Mouse (Mus musculus): ENCODE results near the gene Shmt2. TPM values are rescaled to one million over a fixed set of nuclear protein-coding genes. Genes with fewer than 3 reads are reported as not detected.

Gene Shmt2
- polyA plus RNA-seq, 1 experiment from 2014 or later = 45.0 TPM

DNA sequence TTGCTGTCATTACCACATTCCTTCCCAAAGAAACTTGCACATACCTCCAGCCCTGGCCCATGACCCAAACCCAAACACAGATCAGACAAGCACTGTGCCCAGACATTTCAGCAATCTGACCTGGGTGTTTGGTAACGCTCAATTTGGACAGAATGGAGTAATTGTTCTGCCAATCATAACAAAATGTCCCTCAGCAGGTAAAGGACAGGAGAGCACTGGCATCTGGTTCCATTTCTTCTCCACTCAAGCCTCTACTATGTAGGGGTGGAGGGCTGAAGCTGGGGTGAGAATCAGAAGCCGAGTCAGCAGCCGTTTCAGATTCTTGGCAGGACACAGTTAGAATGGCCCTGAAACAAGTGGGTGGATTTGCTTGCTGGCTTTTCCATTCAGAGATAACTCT is 30.1 kb downstream of the Shmt2 start:
- Histone ChIP-seq H3K9ac (ENCODE audit: low read depth, low read length) (no peak overlapping the region), H3K9me3 (replicated peaks; ENCODE audit: control insufficient read depth, low read length, poor library complexity, severe bottlenecking) (no peaks in the 10 kb centered on the region), H3K4me1 (ENCODE audit: control insufficient read depth, insufficient read depth, low read length) (peaks cover 4% of the 10 kb centered on the region; the same call in 1 of the 2 replicates), H3K4me3 (ENCODE audit: low read depth, low read length) (no peak overlapping the region), H3K4me2 (ENCODE audit: low read length) (no peak overlapping the region), H3K36me3 (ENCODE audit: control insufficient read depth, insufficient read depth, low read length) (peaks cover 25% of the 10 kb centered on the region), H3K27me3 (ENCODE audit: control insufficient read depth, insufficient read depth, low read depth, low read length) (no peaks in the 10 kb centered on the region), H3K27ac (ENCODE audit: low read length) (no peak overlapping the region)
- ATAC-seq = no peak
- 91% methylated on average over 3 of the region's 3 CpGs for WGBS

DNA sequence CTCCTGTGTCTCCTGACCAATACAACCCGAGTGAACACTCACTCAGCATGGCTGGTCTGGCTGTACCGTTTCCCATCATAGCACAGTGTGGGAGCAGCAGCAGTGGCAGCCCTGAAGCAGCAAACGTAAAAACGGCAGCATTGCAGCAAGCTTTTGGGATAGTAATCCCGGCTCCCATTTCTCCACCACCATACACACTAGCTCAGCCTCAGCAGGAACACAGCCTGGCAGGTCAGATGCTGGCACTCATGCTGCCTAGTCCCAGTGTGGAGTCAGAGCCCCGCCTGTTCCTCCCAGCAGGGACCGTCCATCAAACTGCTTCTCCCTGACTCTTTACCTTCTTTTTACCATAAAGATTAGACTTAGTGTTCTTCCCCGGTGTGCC is 31.1 kb downstream of the Shmt2 start:
- Histone ChIP-seq H3K27ac (ENCODE audit: low read length) (peak overlapping the region; percentile 63), H3K36me3 (ENCODE audit: control insufficient read depth, insufficient read depth, low read length) (peaks cover 21% of the 10 kb centered on the region), H3K9ac (ENCODE audit: low read depth, low read length) (no peak overlapping the region), H3K4me1 (ENCODE audit: control insufficient read depth, insufficient read depth, low read length) (peaks cover 4% of the 10 kb centered on the region; the same call in 1 of the 2 replicates), H3K27me3 (ENCODE audit: control insufficient read depth, insufficient read depth, low read depth, low read length) (no peaks in the 10 kb centered on the region), H3K4me3 (ENCODE audit: low read depth, low read length) (no peak overlapping the region), H3K9me3 (replicated peaks; ENCODE audit: control insufficient read depth, low read length, poor library complexity, severe bottlenecking) (no peaks in the 10 kb centered on the region), H3K4me2 (ENCODE audit: low read length) (no peak overlapping the region)
- WGBS = 54% methylated on average over 8 of the region's 8 CpGs
- no peak for ATAC-seq

DNA sequence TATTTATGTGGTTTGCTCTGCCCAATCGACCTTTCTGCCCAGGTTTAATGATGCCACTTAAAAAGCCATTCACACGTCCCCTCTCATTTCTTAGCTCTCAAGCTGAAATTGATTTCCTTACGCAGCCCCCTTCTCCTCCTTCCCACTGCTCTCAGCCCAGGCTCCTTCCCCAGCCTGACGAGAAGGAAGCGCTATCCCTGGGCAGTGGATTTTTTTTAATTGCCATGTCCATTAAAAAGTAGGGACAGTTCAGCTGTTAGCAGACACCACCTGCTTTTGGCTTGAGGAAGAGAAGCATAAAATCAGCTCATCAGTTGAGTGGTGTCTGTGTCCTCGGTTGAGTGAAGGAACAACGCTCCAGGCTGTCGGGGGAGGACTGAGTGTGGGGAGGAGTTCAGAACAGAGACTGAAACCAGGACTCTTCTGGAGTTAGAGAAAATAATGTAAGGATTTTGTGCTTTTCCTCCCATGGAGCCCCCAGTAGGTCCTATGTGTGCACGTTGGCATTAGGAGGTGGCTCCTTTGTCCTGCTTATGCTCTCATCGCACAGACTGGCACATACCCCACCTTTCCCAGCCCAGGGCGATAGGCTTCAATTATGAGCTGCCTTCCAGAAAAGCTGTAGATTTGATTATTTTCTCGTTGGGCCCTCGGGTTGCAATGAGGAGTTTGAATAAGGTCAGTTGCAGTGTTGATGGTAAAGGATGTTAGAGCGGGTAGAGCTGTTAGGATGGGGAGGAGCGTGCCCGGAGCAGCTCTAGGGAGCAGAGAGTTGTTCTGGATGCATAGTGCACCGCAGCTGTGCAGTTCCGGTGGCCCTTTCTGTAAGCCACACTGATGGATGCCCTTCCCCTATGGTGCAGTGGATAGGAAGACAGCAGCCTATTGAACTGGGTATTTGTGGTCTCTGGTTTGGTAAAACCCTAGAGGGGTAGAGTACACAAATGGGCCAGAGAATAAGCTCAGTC is 31.8 kb downstream of the Shmt2 start:
- Histone ChIP-seq H3K27me3 (ENCODE audit: control insufficient read depth, insufficient read depth, low read depth, low read length) (no peaks in the 10 kb centered on the region), H3K36me3 (ENCODE audit: control insufficient read depth, insufficient read depth, low read length) (peaks cover 19% of the 10 kb centered on the region), H3K4me2 (ENCODE audit: low read length) (no peak overlapping the region), H3K27ac (ENCODE audit: low read length) (peak overlapping the region; percentile 63), H3K4me3 (ENCODE audit: low read depth, low read length) (no peak overlapping the region), H3K9me3 (replicated peaks; ENCODE audit: control insufficient read depth, low read length, poor library complexity, severe bottlenecking) (no peaks in the 10 kb centered on the region), H3K4me1 (ENCODE audit: control insufficient read depth, insufficient read depth, low read length) (peaks cover 4% of the 10 kb centered on the region; the same call in 1 of the 2 replicates), H3K9ac (ENCODE audit: low read depth, low read length) (0 out of 2 replicates have a peak overlapping the region, but pooled peaks have one; percentile 26)
- 0 out of 2 replicates have a peak, but pooled peaks have one; percentile 48 for ATAC-seq
- WGBS = 70% methylated on average over 18 of the region's 18 CpGs

DNA sequence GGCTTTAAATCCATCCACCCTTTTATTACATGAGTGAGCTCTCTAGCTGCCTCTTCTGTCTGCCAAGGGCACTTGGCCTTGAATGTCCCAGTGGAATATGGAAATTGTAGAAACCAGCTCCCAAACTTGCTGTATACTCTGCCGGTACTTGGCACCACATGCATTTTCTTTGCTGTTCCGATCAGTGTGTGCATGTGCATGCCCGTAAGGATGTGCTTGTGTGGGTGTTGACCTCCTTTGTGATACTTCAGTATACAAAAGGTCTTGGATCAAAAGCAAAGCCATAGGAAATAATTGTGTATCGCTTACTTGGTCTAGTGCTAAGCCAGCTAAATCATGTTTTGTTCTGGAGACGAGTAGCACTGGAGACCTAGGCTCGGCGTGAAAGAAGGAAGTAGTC is 33.4 kb downstream of the Shmt2 start:
- Histone ChIP-seq H3K27ac (ENCODE audit: low read length) (no peak overlapping the region), H3K4me3 (ENCODE audit: low read depth, low read length) (no peak overlapping the region), H3K27me3 (ENCODE audit: control insufficient read depth, insufficient read depth, low read depth, low read length) (no peaks in the 10 kb centered on the region), H3K9ac (ENCODE audit: low read depth, low read length) (no peak overlapping the region), H3K36me3 (ENCODE audit: control insufficient read depth, insufficient read depth, low read length) (peaks cover 13% of the 10 kb centered on the region; the same call in 1 of the 2 replicates), H3K4me1 (ENCODE audit: control insufficient read depth, insufficient read depth, low read length) (peaks cover 4% of the 10 kb centered on the region; the same call in 1 of the 2 replicates), H3K4me2 (ENCODE audit: low read length) (no peak overlapping the region), H3K9me3 (replicated peaks; ENCODE audit: control insufficient read depth, low read length, poor library complexity, severe bottlenecking) (no peaks in the 10 kb centered on the region)
- WGBS = 90% methylated on average over 7 of the region's 7 CpGs
- ATAC-seq = no peak

DNA sequence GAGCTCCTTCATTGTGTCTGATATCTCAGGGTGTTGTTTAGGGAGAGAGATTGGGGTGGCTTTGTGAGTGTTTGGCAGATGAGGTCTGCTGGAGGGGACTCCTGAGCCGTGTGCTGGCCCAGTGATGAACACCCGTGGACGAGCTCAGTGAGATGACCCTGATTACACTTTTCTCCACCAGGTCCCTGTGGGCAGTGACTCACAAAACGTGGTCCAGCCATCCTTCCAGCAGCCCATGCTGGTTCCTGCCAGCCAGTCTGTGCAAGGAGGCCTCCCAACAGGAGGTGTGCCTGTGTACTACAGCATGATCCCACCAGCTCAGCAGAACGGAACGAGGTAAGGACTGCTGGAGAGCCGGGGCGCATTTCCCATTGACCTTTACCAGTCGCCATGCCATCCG is 37.0 kb downstream of the Shmt2 start:
- ATAC-seq = no peak
- no peaks in the 10 kb centered on the region; the same call in 1 of the 2 replicates for H3K4me1 ChIP-seq (ENCODE audit: control insufficient read depth, insufficient read depth, low read length)
- no peak overlapping the region for H3K27ac ChIP-seq (ENCODE audit: low read length)
- WGBS = 91% methylated on average over 10 of the region's 10 CpGs
- H3K27me3 ChIP-seq (ENCODE audit: control insufficient read depth, insufficient read depth, low read depth, low read length) = no peaks in the 10 kb centered on the region
- H3K9ac ChIP-seq (ENCODE audit: low read depth, low read length) = no peak overlapping the region
- H3K9me3 ChIP-seq (replicated peaks; ENCODE audit: control insufficient read depth, low read length, poor library complexity, severe bottlenecking) = no peaks in the 10 kb centered on the region
- H3K4me3 ChIP-seq (ENCODE audit: low read depth, low read length) = no peak overlapping the region
- H3K4me2 ChIP-seq (ENCODE audit: low read length) = no peak overlapping the region
- peaks cover 11% of the 10 kb centered on the region for H3K36me3 ChIP-seq (ENCODE audit: control insufficient read depth, insufficient read depth, low read length)

DNA sequence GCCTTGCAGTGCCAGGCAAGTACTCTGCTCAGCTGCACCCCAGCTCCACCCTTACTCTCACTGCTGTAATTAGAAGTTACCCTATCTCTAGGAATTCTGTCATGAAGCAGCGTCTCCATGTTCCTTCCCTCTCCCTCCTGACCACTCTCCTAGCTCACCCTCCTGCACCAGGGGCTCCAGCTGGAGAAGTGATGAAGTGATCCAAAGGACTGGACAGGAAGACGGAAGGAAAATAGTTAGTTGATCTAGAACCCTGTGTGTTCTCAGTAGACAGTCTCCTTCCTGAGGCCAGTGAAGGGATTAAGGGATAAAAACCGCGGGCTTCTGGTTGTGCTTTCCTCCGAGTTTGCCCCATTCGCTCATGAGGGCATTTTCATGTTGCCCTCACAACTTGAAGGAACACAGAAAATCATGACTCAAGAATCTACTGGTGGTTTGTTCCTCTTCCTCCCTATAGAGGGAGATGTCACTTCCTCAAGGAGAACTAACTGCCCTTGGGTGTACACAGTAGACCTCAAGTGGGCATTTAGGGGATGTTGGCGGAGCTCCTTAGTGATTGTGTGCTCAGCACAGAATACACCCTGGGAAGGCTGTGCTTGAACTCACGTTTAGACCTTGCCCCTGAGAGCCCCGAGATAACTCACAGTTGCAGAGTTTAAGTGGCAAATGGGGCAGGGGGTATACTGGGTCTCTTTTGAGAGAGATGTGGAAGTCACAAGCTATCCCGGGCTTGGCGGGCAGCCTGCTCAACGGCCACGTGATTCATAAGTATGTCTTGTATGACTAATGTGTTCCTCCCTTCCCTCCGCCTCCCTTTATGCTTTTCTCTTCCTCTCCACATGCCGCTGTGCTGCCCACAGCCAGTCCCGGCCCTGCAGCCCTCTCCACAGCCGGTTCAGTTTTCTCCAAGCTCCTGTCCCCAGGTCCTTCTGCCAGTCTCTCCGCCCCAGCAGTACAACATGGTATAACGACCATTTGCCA is 41.1 kb downstream of the Shmt2 start:
- ATAC-seq = no peak
- 88% methylated on average over 19 of the region's 19 CpGs for whole genome bisulfite sequencing
- no peaks in the 10 kb centered on the region for H3K4me1 ChIP-seq (ENCODE audit: control insufficient read depth, insufficient read depth, low read length)
- H3K27me3 ChIP-seq (ENCODE audit: control insufficient read depth, insufficient read depth, low read depth, low read length) = no peaks in the 10 kb centered on the region
- no peak overlapping the region for H3K4me3 ChIP-seq (ENCODE audit: low read depth, low read length)
- no peaks in the 10 kb centered on the region for H3K9me3 ChIP-seq (replicated peaks; ENCODE audit: control insufficient read depth, low read length, poor library complexity, severe bottlenecking)
- H3K4me2 ChIP-seq (ENCODE audit: low read length) = no peak overlapping the region
- no peak overlapping the region for H3K27ac ChIP-seq (ENCODE audit: low read length)
- H3K9ac ChIP-seq (ENCODE audit: low read depth, low read length) = no peak overlapping the region
- peaks cover 15% of the 10 kb centered on the region for H3K36me3 ChIP-seq (ENCODE audit: control insufficient read depth, insufficient read depth, low read length)

DNA sequence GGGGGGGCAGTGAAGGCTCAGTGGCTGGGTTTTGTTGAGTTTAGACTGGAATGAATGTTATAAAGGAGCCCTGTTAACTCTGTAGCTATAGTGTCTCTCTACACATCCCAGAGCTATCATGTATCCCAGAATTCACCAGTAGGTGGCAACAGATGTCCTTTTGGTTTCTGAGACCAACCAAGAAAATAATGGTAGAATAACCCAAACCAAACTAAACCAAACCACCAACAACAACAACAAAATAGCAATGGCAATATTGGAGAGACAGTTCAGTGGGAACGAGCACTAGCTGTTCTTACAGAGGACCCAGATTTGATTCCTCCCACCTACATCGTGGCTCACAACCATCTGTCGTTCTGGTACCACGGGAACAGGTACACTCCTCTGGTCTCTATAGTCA is 43.1 kb downstream of the Shmt2 start:
- ATAC-seq = peak; percentile 32; the same call in 1 of the 2 replicates
- Histone ChIP-seq H3K4me1 (ENCODE audit: control insufficient read depth, insufficient read depth, low read length) (no peaks in the 10 kb centered on the region), H3K9ac (ENCODE audit: low read depth, low read length) (no peak overlapping the region), H3K4me2 (ENCODE audit: low read length) (no peak overlapping the region), H3K27ac (ENCODE audit: low read length) (no peak overlapping the region), H3K36me3 (ENCODE audit: control insufficient read depth, insufficient read depth, low read length) (peaks cover 16% of the 10 kb centered on the region), H3K9me3 (replicated peaks; ENCODE audit: control insufficient read depth, low read length, poor library complexity, severe bottlenecking) (no peaks in the 10 kb centered on the region), H3K27me3 (ENCODE audit: control insufficient read depth, insufficient read depth, low read depth, low read length) (no peaks in the 10 kb centered on the region), H3K4me3 (ENCODE audit: low read depth, low read length) (no peak overlapping the region)
- WGBS = 96% methylated on average over 4 of the region's 4 CpGs

DNA sequence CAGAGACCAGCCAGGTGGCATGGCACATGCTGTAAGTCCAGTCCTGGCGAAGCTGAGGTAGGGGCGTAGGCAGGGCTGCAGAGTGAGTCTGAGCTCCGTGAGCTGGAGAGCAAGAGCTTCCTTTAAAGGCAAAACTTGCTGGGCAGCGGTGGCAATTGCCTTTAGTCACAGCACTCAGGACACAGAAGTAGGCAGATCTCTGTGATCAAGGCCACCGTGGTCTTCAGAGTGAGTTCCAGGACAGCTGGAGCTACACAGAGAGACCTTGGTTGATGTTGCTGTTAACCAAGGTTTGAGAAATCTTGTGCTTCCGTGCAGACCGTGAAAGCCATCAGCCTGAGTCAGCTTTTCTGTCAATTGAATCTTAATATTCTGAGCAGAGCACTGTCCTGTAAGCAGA is 44.9 kb downstream of the Shmt2 start:
- ATAC-seq = no peak
- no peak overlapping the region for H3K27ac ChIP-seq (ENCODE audit: low read length)
- no peak overlapping the region for H3K4me2 ChIP-seq (ENCODE audit: low read length)
- WGBS = 85% methylated on average over 7 of the region's 7 CpGs
- no peaks in the 10 kb centered on the region for H3K9me3 ChIP-seq (replicated peaks; ENCODE audit: control insufficient read depth, low read length, poor library complexity, severe bottlenecking)
- no peak overlapping the region for H3K9ac ChIP-seq (ENCODE audit: low read depth, low read length)
- H3K4me3 ChIP-seq (ENCODE audit: low read depth, low read length) = no peak overlapping the region
- H3K36me3 ChIP-seq (ENCODE audit: control insufficient read depth, insufficient read depth, low read length) = peaks cover 12% of the 10 kb centered on the region
- no peaks in the 10 kb centered on the region for H3K4me1 ChIP-seq (ENCODE audit: control insufficient read depth, insufficient read depth, low read length)
- no peaks in the 10 kb centered on the region for H3K27me3 ChIP-seq (ENCODE audit: control insufficient read depth, insufficient read depth, low read depth, low read length)
